Mouse (Mus musculus) erythroblast, embryonic 14.5 days (primary cell): ENCODE data around the gene Coq8a.

Source experiments
- GATA1 ChIP-seq: IDR thresholded peaks from 2 replicates; pipeline ENCODE4 v1.6.1; 2012; ENCODE audit warnings: low read length, inconsistent platforms, mixed read lengths
- TAL1 ChIP-seq: IDR thresholded peaks from 3 replicates; pipeline ENCODE4 v1.6.1; 2012; ENCODE audit warnings: low read length, inconsistent platforms, mixed read lengths

DNA sequence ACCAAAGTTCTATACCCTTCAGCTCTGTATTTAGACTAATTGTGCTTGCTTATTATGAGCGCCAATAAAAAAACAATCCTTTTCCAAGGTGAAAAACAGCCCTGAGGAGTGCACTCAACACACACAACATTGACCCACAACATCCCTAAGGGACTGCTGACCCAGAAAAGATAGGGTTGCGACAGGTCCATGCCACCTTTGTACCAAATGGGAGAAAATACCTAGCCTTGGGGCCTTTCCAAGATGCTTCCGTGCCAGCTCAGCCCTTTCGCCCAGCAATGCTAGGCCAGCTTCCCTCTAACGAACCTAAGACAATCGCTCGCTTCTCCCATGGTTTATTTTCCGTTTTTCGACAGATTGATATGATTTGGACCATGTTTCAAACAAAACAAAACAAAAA is 2.9 kb downstream of the Coq8a start:
- TF ChIP-seq GATA1 (no peak), TAL1 (no peak)
